Mouse (Mus musculus) right cerebral cortex, adult 18-20 months (tissue): ENCODE data around the gene Unc119b.
A peak's percentile ranks its signal among the peaks of the same experiment; 100 is the strongest.
"Not testable (repeated sequence)": the region's sequence is repeated elsewhere in the genome, so short reads cannot be mapped to it uniquely, and the experiment has no call there.

Source experiments
- DNase-seq: peaks from one replicate; pipeline ENCODE4 v3.0.0; 2022; ENCODE audit warnings: mixed read lengths

The Unc119b gene

DNA sequence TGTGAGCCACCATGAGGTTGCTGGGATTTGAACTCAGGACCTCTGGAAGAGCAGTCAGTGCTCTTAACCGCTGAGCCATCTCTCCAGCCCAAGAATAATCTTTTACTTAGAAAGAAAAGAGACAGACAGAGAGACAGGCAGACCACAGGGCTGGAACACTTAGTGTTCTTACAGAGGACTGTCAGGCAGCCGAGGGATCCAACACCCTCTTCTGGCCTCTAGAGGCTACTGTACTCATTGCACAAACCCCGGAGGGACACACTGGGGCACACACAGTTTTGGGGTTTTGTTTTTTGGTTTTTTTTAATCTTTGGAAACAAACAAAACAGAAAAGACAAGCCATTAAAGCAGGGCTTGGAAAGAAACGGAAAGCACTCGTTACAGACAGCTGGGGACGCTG lies 5.4 kb downstream of the Unc119b start:
- no peak for DNase-seq

DNA sequence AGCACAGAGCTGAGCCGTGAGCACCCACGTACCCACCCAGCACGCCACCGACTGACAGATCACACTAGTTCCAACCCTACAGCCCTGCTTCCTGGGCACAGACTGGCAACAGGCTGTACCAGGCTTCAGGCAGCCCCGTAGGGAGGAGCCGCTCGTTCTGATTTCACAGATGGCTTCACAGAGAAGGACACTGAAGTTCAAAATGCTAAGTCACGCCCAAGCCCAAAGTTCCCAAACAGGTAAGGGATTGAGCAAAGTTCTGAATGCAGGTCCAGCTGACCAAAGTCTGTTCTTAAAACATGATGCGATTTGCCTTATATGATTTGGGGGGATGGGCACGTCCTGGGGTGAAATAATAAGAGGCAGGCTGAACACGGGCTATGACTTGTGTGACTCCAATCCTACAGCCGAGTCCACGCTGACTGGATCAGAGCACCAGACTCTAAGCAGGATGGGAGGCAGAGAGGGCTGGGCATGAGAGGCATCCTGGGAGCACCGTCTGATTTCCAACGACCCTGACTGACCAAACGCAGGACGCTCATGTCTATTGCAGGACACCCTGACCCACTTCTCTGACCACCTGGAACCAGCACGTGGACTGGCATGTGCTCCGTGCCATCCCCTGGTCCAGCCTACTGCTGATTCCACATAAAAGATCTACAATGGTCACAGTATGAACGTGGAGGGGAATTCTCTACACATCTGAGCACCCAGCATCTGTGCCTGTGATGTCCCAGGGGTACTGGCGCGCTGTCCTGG lies 7.2 kb downstream of the Unc119b start:
- DNase-seq, result no peak

DNA sequence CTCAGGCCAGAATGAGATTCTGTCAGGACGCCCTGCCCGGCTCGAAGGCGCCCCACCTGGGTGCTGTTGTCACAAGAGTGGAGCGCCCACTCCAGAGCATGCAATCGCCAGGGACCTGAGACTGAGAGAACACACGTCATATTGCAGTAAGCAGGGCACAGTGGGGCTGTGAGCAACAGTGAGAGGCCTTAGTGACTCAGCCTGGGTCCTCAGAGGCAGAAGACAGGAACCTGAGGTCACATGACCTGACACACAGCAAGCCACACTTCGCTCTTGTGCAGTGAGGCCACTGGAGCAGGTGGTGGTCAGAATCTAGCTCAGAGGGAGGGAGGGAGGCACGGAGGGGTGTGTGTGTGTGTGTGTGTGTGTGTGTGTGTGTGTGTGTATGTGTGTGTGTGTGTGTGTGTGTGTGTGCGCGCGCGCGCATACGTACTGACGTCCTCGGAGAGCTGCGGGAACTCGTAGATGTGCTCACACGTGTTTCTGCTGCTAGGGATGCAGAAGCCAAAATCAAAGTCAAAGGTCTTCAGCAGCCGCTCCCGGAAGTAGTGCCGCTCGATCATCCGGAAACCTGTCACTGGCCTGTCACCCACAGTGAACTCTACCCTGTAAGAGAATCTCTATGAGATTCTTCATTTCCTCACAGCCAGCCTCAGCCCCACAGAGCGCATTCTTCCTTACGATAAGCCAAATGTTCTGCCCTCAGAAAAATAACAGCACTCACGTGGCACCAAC lies 8.0 kb downstream of the Unc119b start:
- DNase-seq, result no peak

DNA sequence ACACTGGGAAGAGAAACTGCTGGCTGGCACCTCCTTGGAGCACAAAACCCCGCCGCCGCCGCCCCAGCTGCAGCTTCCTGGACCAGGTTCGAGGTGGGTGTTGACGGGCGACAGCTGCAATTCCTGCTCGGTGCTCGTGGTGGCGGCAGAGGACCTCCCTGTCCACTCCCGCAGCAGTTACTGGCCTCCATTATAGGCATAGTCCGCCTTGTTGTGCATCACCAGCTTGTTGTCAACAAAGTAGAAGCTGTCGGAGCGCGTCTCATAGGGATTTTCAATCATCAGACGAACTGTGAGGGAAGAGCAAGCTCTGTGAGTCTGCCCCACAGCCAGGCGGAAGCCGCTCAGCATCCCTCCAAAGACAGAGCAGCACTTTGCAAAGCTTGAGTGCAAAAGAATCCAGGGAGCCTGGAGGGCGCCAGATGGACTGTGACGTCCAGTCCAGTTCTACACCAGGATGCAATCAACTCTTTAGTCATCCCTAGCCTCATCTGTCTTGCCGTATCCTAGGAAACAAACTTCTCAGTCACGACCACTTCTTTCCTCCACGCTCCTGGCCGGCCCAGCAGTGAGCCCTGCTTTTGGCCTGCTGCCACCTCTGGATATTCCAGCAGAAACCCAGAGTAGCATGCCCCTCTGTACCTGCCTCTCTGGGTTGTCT lies 9.4 kb downstream of the Unc119b start:
- peak; percentile 92 for DNase-seq

DNA sequence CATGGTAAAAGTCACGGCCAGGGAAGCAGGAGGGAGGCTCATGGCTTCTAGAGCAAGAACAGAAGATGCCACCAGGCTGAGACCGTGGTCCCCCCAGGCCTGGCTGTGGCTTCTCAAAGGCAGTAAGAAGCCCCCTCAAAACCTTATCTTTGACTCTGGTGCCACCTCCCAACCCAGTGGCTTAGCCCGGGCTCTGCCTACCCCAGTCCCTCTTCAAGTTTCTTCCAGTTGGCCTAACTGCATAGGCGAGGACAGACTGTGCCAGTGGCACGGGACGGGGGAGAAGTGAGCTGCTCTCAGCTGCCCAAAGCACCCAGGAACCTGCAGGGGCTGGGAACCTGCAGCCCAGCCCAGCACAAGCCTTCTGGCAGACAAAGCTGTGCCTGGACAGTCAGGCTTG lies 10.1 kb downstream of the Unc119b start:
- DNase-seq, result no peak

DNA sequence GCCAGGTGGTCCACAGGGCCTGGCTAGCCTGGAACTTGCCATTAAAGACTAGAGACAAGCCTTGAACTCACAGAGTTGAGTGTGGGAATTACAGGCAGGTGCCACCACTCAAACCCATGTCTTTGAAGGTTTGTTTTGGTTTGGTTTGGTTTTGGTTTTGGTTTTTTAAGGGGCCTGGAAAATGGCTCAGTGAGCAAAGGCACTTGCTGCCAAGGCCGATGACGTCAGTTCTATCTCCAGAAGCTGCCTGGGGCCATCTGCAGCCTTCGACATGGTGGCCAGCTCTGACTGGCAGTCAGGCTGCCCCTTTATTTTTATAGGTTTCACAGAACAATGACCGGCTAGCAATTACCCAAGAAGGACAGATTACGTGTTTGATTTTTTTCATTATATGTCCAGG lies 13.8 kb downstream of the Unc119b start:
- DNase-seq, result no peak

DNA sequence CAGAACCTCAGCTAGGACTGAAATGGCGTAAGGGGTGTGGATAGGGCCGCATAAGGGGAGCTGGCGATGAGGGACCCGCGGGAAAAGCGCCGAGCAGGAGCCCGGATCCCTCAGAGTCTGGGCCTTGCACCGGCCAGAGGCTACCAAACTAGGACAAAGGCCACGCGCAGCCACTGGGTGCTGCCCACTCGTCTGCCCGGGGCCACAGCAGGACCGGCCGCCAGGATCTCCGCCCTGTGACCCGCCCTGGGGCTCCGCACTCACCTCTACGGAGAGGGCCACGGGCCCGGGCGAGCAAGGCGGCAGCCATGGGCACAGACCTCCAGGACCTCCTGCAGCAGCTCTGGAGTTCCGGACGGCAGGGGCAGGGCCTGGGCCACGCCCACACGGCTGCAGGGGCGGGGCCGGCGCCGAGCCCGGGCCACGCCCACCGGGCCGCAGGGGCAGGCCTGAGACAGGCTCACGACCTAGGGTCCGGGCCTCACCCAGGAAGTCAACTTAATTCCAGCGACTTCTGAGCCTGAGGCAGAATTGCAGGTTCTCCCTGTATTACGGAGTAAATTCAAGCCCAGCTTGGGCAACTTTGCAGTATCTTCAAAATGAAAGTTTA lies 15.7 kb downstream of the Unc119b start, which contains the start of gene Acads:
Gene Acads, minus strand, starts transcription at position 386 of the 610 bp plus-strand sequence.
- DNase-seq, result peak; percentile 60

DNA sequence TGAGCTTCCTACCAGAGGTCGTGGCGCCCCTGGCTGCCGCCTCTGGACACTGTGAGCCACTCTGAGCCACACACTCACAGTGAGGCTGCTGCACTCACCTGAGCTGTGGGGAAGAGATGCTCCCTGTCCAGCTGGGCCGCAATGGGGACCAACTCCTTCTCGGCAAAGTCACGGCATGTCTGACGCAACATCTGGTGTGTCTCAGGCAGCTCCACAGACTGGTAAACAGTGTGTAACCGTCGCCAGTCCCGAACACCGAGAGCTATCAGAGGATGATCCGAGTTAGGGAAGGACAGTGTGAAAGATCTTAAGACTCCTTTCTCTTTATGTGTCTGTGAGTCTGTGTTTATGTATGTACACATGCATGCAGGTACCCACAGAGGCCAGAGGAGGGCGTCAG lies 17.3 kb downstream of the Unc119b start:
- no peak for DNase-seq

DNA sequence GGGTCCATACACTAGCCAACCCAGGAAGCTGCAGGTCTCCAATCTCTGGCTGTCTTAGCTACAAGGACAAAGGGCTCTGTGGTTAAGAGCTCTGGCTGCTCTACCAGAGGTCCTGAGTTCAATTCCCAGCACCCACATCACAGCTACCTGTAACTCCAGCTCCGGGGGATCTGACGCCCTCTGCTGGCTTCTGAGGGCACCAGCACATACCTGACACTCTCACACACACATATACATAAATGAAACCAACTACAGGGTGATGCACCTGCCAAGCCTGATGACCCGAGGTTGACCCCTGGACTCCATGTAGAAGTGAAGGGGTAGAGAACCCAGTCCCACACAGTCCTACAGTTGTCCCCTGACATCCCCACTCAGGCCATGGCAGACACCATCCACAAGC lies 18.3 kb downstream of the Unc119b start:
- no peak for DNase-seq

DNA sequence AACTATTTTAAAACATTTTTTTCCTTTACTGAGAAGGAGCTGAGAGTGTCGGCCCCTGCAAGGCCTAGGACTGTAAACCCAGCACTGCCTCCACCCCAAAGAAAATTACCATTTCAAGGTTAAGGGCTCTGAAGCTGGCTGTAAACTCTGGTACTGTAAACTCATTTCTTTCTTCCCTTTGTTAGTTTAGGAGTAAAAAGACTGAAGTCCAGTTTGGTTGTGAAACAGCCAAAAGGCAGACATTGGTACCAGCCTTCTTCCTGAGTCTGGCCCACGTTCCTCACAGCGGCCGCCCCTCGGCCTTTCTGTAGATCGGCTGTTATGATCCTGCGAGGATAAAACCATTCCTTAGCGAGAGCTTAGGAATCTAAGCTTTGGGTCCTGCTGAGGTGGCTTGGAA lies 20.3 kb downstream of the Unc119b start:
- DNase-seq, result no peak

DNA sequence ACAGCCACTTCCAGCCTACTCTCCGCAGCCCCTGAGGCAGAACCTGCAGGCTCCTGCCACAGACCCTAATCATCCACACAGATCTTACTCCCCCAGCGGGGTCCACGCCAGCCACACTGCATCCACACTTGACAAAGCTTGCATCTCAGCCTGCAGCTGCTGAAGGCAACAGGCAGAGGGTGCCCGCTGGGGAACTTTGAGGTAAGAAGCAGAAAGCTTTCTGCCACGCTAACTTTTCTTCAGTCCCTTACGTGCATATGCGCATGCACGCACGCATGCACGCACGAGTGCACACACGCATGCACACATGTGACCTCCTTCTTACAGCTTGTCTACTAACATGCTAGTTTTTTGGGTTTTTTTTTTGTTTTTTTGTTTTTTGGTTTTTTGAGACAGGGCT lies 21.5 kb downstream of the Unc119b start:
- DNase-seq, result no peak

DNA sequence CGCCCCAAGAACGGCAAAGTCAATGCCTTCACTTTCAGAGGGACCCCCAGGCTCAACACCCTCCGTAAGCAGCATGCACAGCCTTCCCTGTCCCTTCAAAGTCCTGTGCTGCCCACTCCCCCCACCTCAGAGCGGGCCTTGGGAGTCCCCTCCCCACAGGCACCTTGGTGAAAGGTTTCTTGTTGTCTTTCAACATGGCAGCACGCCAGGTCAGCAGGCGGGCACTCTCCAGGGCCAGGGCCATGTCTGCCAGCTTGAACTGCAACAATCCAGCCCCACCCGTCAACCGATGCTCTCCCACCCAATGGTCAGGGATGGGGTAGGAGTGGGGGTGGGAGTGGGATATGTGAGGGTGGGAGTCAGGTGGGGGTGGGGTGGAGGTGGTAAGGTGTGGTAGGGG lies 23.6 kb downstream of the Unc119b start:
- DNase-seq, result no peak

DNA sequence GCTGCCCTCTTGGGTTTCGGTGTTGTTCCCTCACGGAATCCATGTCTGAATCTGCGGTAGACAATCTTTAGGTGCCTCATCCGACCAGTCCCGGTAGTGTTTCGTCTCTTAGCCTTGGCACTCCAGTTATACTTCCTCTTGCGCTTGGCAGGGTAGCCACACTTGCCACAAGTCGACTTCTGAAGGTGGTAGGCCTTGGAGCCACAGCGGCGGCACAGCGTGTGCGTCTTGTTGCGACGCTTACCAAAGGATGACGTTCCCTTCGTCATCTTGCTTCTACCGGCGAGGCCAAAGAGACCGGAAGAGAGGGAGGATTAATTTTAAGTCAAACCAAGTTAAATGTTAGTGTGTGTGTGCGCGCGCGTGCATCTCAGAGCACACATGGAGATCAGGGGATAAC lies 31.5 kb downstream of the Unc119b start:
- DNase-seq, result not testable (repeated sequence)

DNA sequence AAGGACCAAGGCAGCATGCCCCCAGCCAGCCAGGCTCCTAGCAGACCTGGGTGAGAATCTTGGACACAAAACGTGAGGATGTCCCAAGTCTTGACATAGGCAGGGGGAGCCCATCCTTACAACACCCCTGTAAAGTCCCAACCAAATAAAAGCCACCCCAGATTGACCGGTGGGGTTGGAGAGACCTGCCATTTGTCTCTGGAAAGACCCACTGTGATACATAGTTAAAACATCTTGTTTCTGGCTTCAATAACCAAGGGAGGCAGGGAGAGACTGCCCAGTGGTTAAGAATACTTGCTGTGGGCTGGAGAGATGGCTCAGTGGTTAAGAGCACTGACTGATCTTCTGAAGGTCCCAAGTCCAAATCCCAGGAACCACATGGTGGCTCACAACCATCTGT lies 32.5 kb downstream of the Unc119b start:
- no peak for DNase-seq

DNA sequence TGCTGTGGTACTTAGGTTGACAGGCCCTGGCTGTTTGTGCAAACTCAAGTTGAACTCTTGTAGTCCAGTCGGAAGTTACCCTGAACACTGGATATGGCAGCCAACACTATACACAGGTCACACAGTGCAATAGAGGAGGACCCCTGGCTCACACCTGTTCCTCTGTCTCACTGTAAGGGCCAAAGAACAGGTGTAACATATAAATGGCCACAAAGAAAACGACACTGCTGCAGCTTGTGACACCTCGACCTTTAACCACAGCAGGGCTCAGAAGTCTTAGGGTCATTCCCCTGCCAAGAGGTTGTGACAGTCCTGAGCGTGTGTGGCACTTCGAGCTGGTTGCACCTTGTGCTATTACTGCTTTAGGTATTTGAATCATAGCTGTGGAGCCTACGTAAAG lies 34.3 kb downstream of the Unc119b start:
- DNase-seq, result no peak

DNA sequence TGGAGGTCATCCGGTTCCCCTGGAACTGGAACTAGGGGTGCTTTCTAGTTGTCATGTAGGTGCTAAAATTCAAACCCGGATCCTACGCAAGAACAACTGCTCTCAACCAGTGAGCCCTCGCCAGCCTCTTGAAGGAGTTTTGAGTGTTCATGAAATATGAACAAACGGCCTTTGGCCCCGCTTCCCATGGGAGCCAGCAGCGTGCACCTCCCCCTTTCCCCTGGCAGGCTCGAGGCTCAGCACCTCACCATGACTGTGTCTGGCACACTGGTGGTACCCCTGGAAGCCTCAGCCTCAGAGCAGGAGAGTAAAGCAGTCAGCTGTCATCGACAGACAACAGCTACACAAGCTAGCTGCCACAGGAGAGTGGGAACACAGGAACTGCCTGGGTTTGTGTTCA lies 34.8 kb downstream of the Unc119b start:
- no peak for DNase-seq

DNA sequence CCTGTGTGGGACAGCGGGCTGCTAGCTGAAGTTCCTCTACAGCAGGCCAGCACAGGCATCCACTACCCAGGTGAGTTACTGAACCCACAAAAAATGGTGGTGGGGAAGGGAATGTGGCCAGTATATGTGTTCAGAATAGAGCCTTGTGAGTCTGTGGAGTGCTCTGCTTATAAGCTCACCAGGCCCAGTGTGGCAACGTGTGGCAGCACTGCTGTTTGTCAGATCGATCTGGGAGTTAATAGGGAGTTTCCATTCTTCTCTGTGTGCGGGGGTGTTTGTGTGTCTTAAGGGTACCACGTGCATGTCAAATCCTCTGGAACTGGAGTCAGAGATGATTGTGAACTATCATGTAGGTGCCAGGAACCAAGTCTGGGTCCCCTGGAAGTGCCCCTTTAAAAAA lies 35.2 kb downstream of the Unc119b start:
- DNase-seq, result no peak

DNA sequence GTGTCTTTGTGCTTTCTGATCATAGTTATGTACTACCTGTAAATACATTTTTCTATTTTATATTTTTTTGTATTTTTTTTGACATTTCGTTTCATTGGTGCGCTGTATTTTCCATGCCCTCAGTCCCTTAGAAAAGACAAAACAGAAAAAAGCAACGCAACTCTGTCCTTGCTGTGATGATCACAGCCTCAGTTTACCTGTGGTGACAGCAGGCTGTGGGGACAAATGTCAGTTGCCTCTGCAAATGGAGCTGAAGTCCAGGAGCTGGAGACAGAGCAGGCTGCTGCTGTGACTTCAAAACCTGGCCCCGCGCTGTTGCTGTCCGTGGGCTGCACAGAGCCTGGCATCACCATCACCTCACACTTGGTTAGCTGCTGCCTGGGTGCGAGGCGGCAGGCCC lies 36.6 kb downstream of the Unc119b start, which contains the start of gene Gm10401:
Gene Gm10401, minus strand, starts transcription at position 101 of the 400 bp plus-strand sequence.
- DNase-seq, result no peak

DNA sequence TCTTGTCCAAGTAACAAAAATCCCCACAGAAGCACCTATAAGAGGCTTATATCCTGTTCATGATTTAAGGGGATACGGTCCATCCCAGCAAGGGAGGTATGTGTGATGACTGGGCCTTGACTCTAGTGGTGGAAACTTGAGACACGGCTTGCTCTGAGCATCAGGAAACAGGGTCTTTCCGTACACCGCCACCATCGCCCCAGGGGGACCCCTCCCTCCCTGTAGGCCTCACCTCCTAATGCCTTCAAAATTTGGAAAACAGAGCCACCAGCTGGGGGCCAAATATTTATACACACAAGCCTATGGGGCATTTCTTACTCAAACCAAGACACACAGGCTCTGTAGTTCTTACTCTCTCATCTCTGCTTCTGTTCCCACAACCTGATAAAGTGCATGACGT lies 43.0 kb downstream of the Unc119b start:
- DNase-seq, result no peak

DNA sequence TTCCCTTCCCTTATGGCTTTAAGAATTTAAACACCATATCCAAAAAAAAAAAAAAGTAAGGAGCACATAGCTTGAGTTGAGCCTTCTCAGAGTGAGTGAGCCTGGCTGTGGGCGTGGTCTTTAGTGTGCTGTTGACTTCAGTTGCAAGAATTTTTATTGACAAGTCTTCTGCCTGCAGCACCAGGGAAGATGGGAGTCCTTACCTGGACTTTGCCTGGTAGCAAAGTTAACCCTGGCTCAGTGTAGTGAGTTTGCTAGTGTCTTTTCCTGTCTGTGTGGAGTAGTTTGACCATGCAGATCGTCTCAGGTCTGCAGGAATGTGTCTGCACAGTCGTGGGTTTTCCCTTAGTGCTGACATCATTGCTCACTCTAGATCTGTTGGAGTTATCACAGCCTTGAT lies 43.8 kb downstream of the Unc119b start:
- DNase-seq, result no peak

DNA sequence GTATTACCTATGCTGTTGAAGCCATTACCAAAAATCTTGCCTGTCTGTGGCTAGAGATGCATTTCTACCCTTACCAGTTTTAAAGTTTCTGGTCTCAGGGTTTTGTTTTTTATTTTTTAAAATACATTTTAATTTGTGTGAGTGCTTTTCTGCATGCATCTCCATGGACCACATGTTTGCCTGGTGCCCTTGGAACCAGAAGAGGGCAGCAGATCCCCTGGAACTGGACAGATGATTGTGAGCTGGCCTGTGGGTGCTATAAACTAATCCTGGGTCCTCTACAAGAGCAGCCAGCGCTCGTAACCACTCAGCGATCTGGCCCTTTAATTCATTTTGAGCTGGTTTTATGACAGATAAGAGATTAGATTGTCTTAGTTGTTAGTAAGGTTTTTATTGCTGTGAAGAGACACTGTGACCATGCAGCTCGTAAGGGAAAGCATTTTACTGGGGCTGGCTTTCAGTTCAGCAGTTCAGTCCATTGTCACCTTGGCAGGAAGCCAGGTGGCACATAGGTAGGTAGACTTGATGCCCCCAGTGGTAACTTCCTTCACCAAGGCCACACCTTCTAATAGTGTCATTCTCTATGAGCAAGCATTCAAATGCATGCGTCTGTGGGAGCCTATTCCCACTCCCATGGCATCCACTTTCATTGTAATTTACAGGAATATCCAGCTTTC lies 45.0 kb downstream of the Unc119b start:
- no peak for DNase-seq

DNA sequence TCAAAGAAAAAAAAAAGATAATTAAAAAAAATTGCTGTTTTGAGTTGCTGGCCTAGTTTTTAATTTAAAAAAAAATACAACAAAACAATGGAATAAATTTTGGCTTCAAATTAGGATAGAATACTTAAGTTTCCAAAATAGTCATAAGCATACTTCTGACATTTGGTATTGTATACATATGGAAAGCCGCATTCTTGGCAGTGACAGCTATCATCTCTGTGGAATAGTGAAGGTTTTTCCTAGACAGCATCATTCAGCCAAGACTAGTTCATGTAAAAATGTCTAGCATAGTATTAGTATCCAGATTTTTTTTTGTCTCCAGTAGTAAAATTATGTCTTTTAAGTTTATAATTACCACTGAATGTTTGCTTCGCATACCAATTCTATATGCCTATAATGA lies 49.1 kb downstream of the Unc119b start:
- no peak for DNase-seq

DNA sequence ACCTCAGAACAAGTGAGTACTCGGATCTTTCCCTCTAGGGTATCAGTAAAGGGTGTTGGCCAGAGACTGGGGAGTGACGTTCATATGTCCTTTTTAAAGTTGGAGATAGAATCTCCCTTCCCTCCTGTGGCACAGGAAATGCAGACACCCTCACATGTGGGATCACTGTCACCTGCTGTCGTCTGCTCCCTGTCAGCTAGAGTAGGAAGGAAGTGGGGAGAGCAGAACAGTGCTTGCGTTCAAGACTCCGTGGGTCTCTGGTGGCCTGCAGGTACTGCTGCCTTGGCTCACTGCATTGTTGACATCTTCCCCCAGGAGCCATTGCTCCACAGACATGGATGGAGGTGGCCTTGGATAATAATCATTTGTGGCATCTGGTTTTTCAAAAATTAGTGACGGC lies 51.3 kb downstream of the Unc119b start:
- no peak for DNase-seq
